Mouse (Mus musculus): Measurements from ENCODE around the gene Scimp.

Scimp gene

DNA sequence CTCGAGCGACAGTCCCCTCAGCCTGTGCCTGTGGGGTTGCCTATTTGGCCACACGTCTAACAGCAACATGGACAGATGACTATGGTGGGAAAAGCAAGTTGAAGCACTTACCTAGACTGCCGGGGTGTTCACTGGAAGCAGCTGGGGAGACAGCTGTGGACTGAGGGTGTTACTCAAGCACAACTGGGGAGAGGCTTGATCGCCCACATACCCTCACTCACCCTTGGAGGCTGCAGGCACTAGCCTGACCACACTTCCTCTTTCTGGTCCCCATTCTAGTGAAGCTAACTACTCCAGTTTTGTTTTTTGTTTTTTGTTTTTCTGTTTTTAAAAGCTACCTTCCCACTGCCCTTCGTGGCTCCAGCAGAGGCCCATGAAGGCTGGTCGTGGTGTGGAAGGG, at the start of gene Scimp:
Gene Scimp (minus strand): TSS at position 222 of the 400 bp plus-strand sequence.
- DNase-seq (ENCODE audit: low spot score): no peak

DNA sequence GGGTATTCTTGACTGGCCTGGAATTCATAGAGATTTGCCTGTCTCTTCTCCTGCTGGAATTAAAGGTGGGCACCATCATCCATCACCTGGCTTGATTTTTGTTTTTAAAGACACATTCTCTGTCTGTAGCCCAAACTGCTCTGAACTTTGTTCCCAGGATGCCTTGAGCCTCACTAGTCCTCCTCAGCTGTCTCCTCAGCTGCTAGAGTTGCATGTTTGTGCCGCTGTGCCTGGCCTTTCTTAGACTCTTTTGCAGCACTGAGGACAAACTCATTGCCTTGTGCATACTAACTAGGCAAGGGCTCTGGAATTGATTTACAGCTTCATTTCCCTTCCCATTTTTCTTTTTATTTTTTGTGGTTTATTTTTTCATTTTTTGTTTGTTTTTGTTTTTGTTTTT, 48.0 kb upstream of the Scimp start:
- no peak for DNase-seq (ENCODE audit: low spot score)

- no peak for DNase-seq (ENCODE audit: low spot score)
Measured at GRCm38 (mm10) chr11:70846029-70846428, 33.6 kb upstream of the Scimp start.

- no peak for DNase-seq (ENCODE audit: low spot score)
Measured at GRCm38 (mm10) chr11:70845457-70845978, 33.1 kb upstream of the Scimp start.

GRCm38 (mm10) chr11:70844559-70845456, 32.4 kb upstream of the Scimp start, which contains the start of gene Rabep1:
Gene Rabep1, plus strand, starts transcription at chr11:70844778.
- DNase-seq (ENCODE audit: low spot score): peak; percentile 97

DNA sequence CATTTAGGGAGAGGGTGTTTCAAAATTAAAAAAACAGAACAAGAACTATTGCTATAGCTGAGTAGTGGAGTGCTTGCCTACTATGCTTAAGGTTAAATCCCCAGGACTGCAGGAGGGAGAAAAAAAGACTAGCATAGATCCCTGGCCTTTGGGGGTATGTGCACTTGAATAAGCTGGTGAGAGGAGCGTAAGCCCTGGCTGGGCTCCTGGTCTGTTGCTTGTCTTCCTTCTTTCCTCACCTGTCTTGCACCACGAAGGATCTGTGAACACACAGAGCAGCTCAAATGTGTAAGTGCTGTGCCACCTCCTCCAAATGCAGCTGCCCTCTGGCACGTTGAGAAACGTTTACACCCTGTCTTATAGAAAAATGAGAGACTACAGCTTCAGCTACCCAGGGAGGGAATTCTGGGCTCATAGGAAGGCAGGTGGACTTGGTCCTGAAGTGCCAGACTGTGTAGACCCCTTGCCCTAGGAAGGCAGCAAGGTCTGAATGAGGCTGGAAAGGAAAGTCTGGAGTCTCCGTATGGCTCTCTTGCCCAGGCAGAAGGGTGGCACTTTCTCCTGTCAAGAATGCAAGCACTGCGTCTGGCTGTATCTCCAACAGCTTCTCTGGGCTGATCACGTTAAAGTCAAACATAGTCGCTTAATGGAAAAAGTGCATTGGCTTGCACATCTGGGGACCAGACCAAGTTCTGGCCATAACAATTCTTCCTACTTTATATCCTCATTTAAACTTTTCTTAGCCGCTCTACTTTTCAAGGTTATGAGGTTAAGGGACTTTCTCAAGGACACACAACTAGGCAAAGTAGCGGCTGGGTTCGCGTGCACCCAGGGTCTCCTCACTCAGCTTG, 31.5 kb upstream of the Scimp start:
- DNase-seq (ENCODE audit: low spot score): peak; percentile 39

- no peak for DNase-seq (ENCODE audit: low spot score)
Measured at GRCm38 (mm10) chr11:70842983-70843382, 30.6 kb upstream of the Scimp start.

GRCm38 (mm10) chr11:70838610-70839009, 26.2 kb upstream of the Scimp start:
- no peak for DNase-seq (ENCODE audit: low spot score)

- DNase-seq (ENCODE audit: low spot score): no peak
Measured at GRCm38 (mm10) chr11:70837031-70837430, 24.6 kb upstream of the Scimp start.

- no peak for DNase-seq (ENCODE audit: low spot score)
Measured at GRCm38 (mm10) chr11:70835381-70835831, 23.0 kb upstream of the Scimp start.

DNA sequence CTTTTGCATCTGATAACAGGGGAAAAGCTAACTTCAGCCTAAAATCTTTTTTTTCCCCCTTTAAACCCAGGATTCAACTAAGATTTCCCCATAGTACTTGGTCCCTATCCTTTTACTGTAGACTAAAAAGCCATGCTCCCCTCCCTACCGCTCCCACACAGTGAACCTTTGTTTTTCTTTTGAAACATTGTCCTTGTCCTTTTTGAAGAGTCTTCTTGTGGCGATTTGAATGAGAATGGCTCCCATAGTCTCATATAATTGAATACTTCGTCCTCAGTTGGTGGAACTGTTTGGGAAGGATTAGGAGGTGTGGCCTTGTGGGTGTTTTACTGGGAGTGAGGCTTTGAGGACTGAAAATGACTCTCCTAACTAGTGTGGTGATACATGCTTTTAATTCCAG, 21.4 kb upstream of the Scimp start:
- no peak for DNase-seq (ENCODE audit: low spot score)

GRCm38 (mm10) chr11:70833408-70833807, 21.0 kb upstream of the Scimp start:
- no peak for DNase-seq (ENCODE audit: low spot score)

- no peak for DNase-seq (ENCODE audit: low spot score)
Measured at GRCm38 (mm10) chr11:70831201-70831600, 18.8 kb upstream of the Scimp start.

- peak; percentile 49 for DNase-seq (ENCODE audit: low spot score)
Measured at GRCm38 (mm10) chr11:70828975-70829615, 16.7 kb upstream of the Scimp start.

DNA sequence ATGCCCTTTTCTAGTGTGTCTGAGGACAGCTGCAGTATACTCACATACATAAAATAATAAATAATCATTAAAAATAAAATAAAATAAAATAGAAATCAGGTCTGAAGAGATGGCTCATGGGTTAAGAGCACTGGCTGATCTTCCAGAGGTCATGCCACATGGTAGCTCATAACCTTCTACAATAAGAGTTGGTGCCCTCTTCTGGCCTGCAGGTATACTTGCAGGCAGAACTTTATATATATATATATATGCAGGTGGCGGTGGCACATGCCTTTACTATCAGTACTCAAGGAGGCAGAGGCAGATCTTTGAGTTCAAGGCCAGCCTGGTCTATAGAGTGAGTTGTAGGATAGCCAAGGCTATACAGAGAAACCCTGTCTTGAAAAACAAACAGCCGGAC, 13.8 kb upstream of the Scimp start:
- DNase-seq (ENCODE audit: low spot score): no peak

GRCm38 (mm10) chr11:70821728-70822591, 9.6 kb upstream of the Scimp start:
- DNase-seq (ENCODE audit: low spot score): peak; percentile 65

- no peak for DNase-seq (ENCODE audit: low spot score)
Measured at GRCm38 (mm10) chr11:70820120-70820519, 7.7 kb upstream of the Scimp start.

- DNase-seq (ENCODE audit: low spot score): no peak
Measured at GRCm38 (mm10) chr11:70816770-70817169, 4.4 kb upstream of the Scimp start.

DNA sequence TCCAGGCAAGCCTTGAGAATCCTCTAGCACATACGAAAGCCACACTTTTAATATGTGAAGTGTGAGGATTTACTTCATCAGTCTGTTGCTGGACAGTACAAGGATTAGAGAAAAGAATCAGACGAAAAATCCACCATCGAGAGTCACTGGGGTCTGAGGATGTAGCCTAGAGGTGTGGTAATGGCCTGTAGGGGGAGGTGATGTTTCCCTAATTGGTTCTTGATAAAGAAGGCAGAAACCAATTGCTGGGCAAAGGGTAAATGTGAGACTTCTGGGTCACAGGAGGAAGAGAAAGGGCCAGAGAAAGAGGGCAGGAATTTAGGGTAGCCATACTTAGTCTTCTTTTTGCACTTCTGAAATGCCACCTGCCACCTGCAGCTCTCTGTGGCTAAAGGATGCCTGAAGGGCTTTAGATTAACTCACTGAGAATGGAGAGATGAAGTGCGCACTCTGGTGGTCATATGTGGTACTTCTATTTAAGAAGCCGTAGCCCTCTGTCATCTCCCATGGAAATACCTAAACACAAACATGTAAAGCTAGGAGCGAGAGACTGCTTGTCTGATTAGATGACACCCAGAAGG, 3.2 kb upstream of the Scimp start:
- peak; percentile 73 for DNase-seq (ENCODE audit: low spot score)

GRCm38 (mm10) chr11:70815071-70815470, 2.7 kb upstream of the Scimp start:
- DNase-seq (ENCODE audit: low spot score): no peak

Data from adipocyte (in vitro differentiated cells).